14 mouse cellular contexts compared by ENCODE assay signal in genomic region chr3:40686836-40687235, GRCm38 (mm10). TPM values are rescaled to one million over a fixed set of nuclear protein-coding genes. Genes with fewer than 3 reads are reported as not detected.
DNase-seq lines count a peak whose midpoint lies in the region; ATAC-seq lines count a peak whose summit lies in the region.
"Had no signal": no experiment of that assay in that cellular context is flagged by ENCODE, and none has a peak within 500 bp of the region (broad histone marks: within the 10 kb centered on the region; RNA-seq: fewer than 3 reads in every experiment).

No protein-coding gene starts in this region.

- ATAC-seq in hindbrain, embryonic 16.5 days: peak; percentile 67

- no peak overlapping the region for H3K4me3 ChIP-seq in hindbrain, embryonic 16.5 days (ENCODE audit: low read length)
- H3K4me3 ChIP-seq: embryonic facial prominence, embryonic 13.5 days had no signal

- no peak overlapping the region for H3K27ac ChIP-seq in hindbrain, embryonic 16.5 days (ENCODE audit: low read depth, low read length)
- H3K27ac ChIP-seq: embryonic facial prominence, embryonic 13.5 days; liver, embryonic 14.5 days; macrophage had no signal

- H3K4me1 ChIP-seq in hindbrain, embryonic 16.5 days (ENCODE audit: control insufficient read depth, insufficient read depth, low read depth, low read length): peaks cover 3% of the 10 kb centered on the region; the same call in 1 of the 2 replicates

- no peak overlapping the region for H3K4me2 ChIP-seq in hindbrain, embryonic 16.5 days (ENCODE audit: low read length)
- H3K4me2 ChIP-seq: embryonic facial prominence, embryonic 13.5 days had no signal

- H3K27me3 ChIP-seq in hindbrain, embryonic 16.5 days (replicated peaks; ENCODE audit: control insufficient read depth, insufficient read depth, low read length): no peaks in the 10 kb centered on the region
- H3K27me3 ChIP-seq: embryonic facial prominence, embryonic 13.5 days had no signal

- H3K36me3 ChIP-seq in hindbrain, embryonic 16.5 days (ENCODE audit: control insufficient read depth, insufficient read depth, low read length): no peaks in the 10 kb centered on the region

- WGBS in hindbrain, embryonic 16.5 days: 13% methylated on average over 9 of the region's 9 CpGs

- intact Hi-C loops in heart, postnatal 36 days (cut with DNase I): no loop called here

- no peak overlapping the region for H3K9ac ChIP-seq in hindbrain, embryonic 16.5 days (ENCODE audit: low read depth, low read length)
- H3K9ac ChIP-seq: embryonic facial prominence, embryonic 13.5 days; liver, embryonic 14.5 days had no signal

- peak; percentile 34 for DNase-seq in heart, adult 11 months
- no peak for DNase-seq in heart, postnatal 36 days
- DNase-seq in 3T3-L1 (ENCODE audit: low read depth, low spot score): peak; percentile 73
- peak; percentile 16 for DNase-seq in fibroblast of lung, adult 2 months (ENCODE audit: low read depth)
- DNase-seq in cerebellum, adult 11-12 months: no peak
- no peak for DNase-seq in kidney, postnatal 10 days
- DNase-seq in urinary bladder, adult 18-20 months (ENCODE audit: low spot score in 2 of 2): no peak
- DNase-seq: gastrocnemius, postnatal 25 days had no signal

- H3K9me3 ChIP-seq in hindbrain, embryonic 16.5 days (ENCODE audit: control insufficient read depth, low read length): no peaks in the 10 kb centered on the region
- H3K9me3 ChIP-seq: embryonic facial prominence, embryonic 13.5 days had no signal

RNA-seq across cellular contexts. Expression of gene Slc25a31, which starts 21.8 kb away (rescaled TPM):
- total RNA-seq in heart, postnatal 36 days (2021): not detected
- 0.30 and 0.36 TPM in 2 replicates for polyA plus RNA-seq in hindbrain, embryonic 16.5 days (2015; fragmentation: Nextera tagmentation; extraction: Ambion mirVana)
- total RNA-seq: adrenal gland, adult 18-20 months; gastrocnemius, postnatal 25 days; left cerebral cortex, adult 18-20 months had no signal

RNA-seq across cellular contexts. Expression of gene Hspa4l, which starts 57.5 kb away (rescaled TPM):
- total RNA-seq in heart, postnatal 36 days (2021): 10 to 100 TPM; 49.8 to 59.0 TPM
- polyA plus RNA-seq in hindbrain, embryonic 16.5 days (2015; fragmentation: Nextera tagmentation; extraction: Ambion mirVana): 51.5 and 56.3 TPM in 2 replicates

Comparison
In these comparisons a context has a peak if more than half of its experiments do, and no peak if none do; other contexts are left out.
1. DNase-seq: peak in heart, adult 11 months (single experiment), 3T3-L1 (single experiment) and fibroblast of lung, adult 2 months (single experiment); none in heart, postnatal 36 days (0 of 2), cerebellum, adult 11-12 months (single experiment), kidney, postnatal 10 days (single experiment) and urinary bladder, adult 18-20 months (0 of 2).